Mouse (Mus musculus) retina, postnatal 1 day (tissue): ENCODE results near the gene Ppp1r12a.
A peak's percentile ranks its signal among the peaks of the same experiment; 100 is the strongest.
"Not testable (repeated sequence)": the region's sequence is repeated elsewhere in the genome, so short reads cannot be mapped to it uniquely, and the experiment has no call there.

Experiments
- DNase-seq: peaks from one replicate; pipeline ENCODE4 v3.0.0-alpha.2; 2012

Gene Ppp1r12a

GRCm38 (mm10) chr10:108209396-108209795, 47.4 kb downstream of the Ppp1r12a start:
- no peak for DNase-seq

- no peak for DNase-seq
These were observed 62.4 kb downstream of the Ppp1r12a start for GRCm38 (mm10) chr10:108224413-108224812.

DNA sequence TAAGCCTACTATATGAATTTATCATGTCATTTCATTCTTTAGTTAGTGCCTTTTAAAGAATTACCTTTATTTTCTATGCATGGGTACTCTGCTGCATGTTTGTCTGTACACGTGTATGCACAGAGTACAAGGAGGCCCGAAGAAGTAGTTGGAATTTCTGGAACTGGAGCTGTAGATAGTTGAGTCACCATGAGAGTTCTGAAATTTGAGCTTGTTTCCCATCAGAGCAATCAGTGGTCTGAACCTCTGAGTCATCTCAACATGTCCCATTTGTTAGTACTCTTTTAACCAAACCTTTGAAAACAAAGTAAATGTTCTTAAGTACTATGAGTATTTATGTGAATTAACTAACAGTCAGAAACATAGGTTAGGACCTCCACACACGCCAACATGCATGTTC, 75.1 kb downstream of the Ppp1r12a start:
- DNase-seq, result no peak

DNA sequence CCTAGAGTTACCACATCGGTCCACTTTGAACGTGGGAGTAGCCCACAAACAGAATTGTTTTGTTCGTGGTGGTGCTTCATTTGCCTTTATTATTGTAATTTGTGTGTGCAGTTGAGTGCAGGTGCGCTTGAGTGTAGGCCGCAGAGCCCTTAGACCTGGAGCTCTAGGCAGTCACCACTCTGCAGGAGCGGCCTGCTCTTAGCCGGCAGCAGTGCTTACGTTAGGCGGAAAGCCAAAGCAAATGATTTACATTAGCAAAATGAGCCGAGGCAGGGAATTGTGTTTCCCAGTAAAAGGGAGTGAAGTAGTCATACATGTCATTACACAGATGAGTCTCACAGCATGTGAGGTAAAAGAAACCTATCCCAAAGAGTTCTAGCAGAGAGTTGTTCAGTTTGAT, 77.1 kb downstream of the Ppp1r12a start:
- no peak for DNase-seq

- no peak for DNase-seq
These were observed 88.7 kb downstream of the Ppp1r12a start for GRCm38 (mm10) chr10:108250710-108251109.

- DNase-seq, result no peak
These were observed 89.2 kb downstream of the Ppp1r12a start for GRCm38 (mm10) chr10:108251181-108251580.

DNA sequence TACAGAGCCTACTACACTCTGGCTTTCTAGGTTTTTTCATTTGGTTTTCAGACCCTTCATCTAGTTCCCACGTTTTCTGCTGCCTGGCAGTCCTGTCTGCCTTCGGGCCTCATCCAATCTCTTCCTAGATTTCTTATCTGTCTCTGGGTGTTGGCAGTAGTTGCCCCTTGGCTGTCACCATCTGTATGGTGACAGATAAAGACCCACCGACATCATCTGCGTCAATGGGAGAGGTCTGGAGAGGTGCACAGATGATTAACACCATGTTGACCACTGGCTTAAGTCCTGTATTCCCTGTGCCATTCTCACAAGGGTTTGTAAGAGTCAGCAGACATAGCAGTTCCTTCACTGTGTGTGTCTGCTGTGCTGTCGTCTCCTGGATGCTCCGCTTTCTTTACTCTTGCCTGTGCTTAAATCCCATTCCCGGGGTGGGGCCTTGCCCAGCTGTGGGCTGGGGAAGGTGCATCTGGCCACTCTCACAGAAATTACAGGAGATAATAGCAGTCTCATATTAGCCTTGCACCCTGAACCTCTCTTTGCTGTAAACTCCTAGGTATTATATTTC, 93.9 kb downstream of the Ppp1r12a start:
- DNase-seq, result no peak

- DNase-seq, result no peak
These were observed 98.9 kb downstream of the Ppp1r12a start for GRCm38 (mm10) chr10:108260931-108261330.

DNA sequence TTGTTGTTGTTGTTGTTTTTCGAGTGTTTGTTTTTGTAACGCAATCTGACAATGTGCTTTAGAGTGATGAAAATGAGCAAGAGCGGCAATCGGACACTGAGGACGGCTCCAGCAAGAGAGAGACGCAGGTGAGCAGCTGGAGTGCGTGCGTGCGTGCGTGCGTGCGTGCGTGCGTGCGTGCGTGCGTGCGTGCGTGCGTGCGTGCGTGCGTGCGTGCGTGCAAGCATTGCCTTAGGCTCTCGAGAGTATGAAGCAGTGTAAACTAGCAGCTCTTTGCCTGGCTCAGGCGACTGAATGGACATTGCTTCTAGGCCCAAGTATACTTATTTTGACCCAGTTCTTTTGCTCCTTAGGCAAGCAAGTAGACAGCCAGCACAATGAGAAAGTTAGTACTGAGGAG, 102.6 kb downstream of the Ppp1r12a start:
- DNase-seq, result no peak

GRCm38 (mm10) chr10:108271201-108271600, 109.2 kb downstream of the Ppp1r12a start:
- DNase-seq, result no peak

GRCm38 (mm10) chr10:108276678-108277077, 114.7 kb downstream of the Ppp1r12a start:
- no peak for DNase-seq

DNA sequence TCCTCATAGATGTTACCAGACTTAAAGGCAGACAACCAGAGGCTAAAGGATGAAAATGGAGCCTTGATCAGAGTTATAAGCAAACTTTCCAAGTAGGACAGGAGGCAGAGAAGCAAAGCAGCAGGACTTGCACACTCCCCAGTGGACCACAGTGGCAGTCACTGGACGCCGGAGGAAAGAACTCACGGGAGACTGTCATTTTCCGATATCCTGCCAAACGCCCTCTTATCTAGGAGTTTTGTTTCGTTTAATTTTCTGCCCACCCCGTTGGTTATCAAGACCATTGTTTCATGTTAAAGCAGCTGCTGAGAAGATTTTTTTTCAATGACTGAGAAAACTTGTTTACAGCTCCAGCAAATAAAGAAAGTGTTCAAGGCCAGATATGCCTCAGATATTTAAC, 115.2 kb downstream of the Ppp1r12a start:
- DNase-seq, result no peak

- DNase-seq, result not testable (repeated sequence)
These were observed 119.1 kb downstream of the Ppp1r12a start for GRCm38 (mm10) chr10:108281099-108281498.

DNA sequence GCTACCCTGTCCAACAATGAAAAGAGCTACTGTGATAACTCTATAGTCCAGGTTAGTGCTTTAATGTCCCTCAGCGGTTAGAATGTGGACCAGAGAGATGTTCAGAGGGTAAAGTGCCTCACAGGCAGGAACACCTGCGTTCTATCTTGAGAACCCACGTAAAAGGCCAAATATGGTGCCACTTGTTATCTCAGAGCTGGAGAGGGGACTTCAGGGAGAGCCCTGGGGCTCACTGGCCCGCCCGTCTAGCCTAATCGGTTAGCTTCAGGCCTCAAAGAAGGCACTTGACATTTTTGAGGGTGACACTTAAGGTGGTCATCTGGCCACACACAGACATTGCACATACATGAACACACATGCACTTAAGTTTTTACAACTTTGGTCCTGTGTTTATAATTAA, 120.4 kb downstream of the Ppp1r12a start:
- no peak for DNase-seq

DNA sequence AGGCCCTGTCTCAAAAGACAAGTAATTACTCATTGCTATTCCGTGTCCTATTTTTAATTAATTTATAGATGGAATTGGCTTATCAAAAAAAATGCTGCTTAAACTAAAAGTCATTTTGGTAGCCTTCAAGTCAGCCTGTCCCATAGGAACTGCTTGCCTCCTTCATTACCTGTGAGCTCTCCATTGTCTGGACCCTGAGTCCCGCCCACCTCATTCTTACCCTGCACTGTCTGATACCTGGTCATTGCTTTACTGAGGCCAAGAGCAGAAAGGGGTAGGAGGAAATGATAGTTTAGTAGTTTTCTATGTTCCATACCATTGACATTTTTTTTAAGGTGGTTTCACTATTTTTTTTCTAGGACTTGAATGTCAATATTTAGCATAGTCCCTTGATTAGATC, 121.4 kb downstream of the Ppp1r12a start:
- no peak for DNase-seq

GRCm38 (mm10) chr10:108283837-108284236, 121.8 kb downstream of the Ppp1r12a start:
- DNase-seq, result no peak

GRCm38 (mm10) chr10:108284445-108284844, 122.5 kb downstream of the Ppp1r12a start:
- no peak for DNase-seq

- DNase-seq, result peak; percentile 16
These were observed 123.0 kb downstream of the Ppp1r12a start for GRCm38 (mm10) chr10:108284977-108285376.

DNA sequence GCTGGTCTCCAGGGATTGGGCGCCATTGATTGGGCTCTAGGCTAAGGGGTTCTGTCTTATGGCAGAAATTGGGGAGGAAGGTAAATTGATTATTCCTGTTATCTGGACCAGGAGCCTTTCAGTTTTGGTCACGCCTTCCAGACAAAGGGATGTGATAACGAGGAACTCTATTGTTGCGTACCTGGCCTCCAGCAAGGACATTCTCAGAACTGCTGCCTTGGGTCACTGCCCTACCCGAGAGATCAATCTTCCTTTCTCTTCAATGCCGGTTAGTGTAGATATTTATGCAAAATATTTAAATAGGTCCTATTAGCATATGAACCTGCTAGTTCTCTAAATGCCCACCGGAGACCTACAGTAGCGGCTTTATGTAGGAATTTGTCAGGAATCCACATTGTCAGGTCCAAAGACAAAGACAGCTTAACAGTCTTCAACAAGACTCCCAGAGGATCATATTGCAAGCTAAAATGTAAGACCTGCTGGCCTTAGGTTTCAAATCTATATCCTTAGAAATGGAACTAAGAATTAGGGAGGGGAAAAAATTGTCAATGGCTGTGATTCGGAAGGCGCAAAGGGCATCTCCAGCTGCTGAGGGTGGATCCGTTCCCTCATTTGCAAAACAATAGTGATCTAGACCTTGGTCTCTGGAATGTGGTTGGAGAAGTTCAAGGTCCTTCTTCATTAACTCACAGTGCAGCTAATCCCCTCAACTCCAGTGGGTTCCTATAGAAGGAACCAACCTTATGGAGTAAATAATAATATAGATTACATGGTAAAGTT, 124.9 kb downstream of the Ppp1r12a start:
- DNase-seq, result no peak

- DNase-seq, result no peak
These were observed 125.4 kb downstream of the Ppp1r12a start for GRCm38 (mm10) chr10:108287438-108287801.

DNA sequence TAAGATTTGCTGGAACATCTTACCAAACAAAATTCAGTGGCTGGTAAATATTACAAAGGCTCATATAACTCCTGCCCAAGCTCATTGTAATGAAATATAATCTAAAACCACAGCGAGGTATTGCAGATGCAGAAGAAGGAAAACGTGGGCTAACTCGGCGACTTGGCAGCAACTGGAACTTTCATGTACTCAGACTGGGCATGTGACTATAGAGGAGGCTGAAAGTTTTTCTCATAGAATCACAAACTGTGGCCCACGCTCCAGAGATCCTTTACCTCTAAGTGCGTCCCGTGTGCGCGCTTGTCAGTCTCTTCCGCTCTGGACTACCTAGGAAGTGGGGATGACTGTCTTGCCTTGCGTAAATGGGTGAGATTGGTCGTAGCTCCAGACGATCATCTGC, 128.1 kb downstream of the Ppp1r12a start:
- no peak for DNase-seq

GRCm38 (mm10) chr10:108291688-108292471, 129.9 kb downstream of the Ppp1r12a start:
- DNase-seq, result no peak

DNA sequence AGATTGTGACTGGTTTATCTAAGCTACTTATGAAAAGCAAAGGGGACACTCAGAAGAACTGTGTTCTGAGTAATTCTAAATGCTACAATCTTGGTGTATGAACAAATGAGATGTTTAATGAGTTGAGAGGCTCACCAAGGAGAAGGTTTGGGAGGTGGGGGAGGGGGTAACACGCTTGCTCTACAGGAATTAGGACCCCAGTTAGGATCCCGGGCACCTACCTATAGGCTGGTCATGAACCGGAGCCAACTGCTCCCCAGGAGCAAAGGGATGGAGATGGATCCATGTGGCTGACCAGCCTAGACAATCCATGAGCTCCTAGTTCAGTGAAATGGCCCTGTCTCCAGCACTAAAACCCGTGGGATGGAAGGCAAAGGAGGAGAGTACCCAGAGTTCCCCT, 130.7 kb downstream of the Ppp1r12a start:
- no peak for DNase-seq

DNA sequence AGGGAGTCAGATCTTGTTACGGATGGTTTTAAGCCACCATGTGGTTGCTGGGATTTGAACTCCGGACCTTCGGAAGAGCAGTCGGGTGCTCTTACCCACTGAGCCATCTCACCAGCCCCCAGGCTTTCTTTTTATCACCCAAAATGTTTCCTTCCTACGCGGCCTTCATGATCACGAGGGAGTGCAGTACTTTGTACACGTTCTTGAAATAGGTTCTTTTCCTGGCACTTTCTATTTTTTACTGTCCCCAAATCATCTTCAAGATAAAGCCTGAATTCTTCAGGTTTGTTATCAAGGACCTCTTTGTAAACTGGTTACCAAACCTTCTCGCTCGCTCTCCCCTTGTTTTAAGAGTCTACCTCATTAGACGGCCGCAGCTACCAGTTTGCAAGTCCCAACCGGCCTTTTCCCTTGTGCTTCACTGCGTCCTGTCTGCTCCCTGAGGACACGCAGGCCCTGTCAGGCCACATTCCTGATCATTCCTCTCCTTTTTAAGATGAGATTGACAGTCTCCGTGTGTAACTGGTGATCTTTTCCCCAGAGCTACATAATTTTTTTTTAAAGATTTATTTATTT, 131.7 kb downstream of the Ppp1r12a start:
- peak; percentile 22 for DNase-seq
